Mouse (Mus musculus) bone marrow macrophage, adult 2 months (primary cell): ENCODE measurements around the gene Rpl9-ps6. TPM values are rescaled to one million over a fixed set of nuclear protein-coding genes. Genes with fewer than 3 reads are reported as not detected.

Experiments used
- H3K27ac ChIP-seq: 2 replicates; pipeline ENCODE4 v1.5.1; 2012; ENCODE audit warnings: low read depth, low read length; ENCODE audit not compliant: insufficient read depth
- H3K4me1 ChIP-seq: 2 replicates; pipeline ENCODE4 v1.6.1; 2012; ENCODE audit warnings: low read length; ENCODE audit not compliant: control insufficient read depth, insufficient read depth
- H3K4me3 ChIP-seq: 2 replicates; pipeline ENCODE4 v1.5.1; 2012; ENCODE audit warnings: mild to moderate bottlenecking, low read length, moderate library complexity; ENCODE audit not compliant: insufficient read depth
- CTCF ChIP-seq: IDR thresholded peaks from 2 replicates; pipeline ENCODE4 v1.5.1; 2012; ENCODE audit warnings: low read depth, mild to moderate bottlenecking, low read length, moderate library complexity
- POLR2A ChIP-seq: IDR thresholded peaks from 2 replicates; pipeline ENCODE4 v1.6.1; 2012; ENCODE audit warnings: mild to moderate bottlenecking, low read depth, low read length, borderline replicate concordance
- polyA plus RNA-seq: library from polyadenylated mRNA; stranded (reverse); fragments of >200 nt; gene quantifications from 2 replicates; pipeline ENCODE4 v1.2.4, GENCODE M21; 2012; ENCODE audit not compliant: missing spikeins, insufficient read depth, insufficient read length

The Rpl9-ps6 gene
- polyA plus RNA-seq: 694 and 775 TPM in 2 replicates

DNA sequence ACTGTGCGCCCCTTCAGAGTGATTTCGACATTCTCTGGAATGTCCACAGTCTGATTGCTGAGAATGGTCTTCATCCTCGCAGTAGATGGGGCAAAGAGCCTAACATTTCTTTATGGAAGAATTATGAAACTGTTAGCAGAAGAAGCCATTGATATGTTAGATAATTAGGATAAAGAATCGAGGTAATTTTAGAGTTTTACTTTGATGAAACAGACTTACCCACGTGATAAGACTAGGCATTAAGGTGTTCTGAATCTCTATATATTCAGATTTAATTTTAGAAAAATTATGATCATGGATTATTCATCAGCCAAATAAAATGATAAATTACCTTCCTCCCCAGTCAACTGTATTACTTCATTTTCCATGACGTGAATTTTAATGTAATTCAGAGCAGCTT is at the start of gene Rpl9-ps6:
Rpl9-ps6 (minus strand) TSS at position 101 of the 400 bp plus-strand sequence.
- Histone ChIP-seq H3K4me1 (0 out of 2 replicates have a peak, but pooled peaks cover 3% of the 10 kb centered on the region), H3K27ac (no peak within 1 kb of the TSS), H3K4me3 (no peak within 1 kb of the TSS)
- no peak for TF ChIP-seq POLR2A
- no peak for TF ChIP-seq CTCF

DNA sequence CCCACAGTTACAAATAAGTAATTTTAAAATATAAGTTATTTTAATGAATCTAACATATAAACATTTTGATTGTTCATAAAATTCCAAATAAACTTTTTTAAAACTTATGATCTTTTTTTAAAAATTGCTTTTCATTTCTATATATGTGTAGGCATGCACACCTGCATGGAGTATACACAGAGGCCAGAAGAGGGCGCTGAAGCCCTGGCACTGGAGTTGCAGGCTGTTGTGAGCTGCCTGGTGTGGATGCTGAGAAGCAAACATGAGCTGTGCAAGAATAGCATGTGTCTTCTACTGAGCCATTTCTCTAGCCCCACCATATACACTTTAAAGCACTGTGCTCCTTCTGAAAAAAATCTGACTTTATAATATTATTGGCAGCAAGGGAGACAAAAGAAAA is 46.1 kb upstream of the Rpl9-ps6 start:
- Histone ChIP-seq H3K27ac (no peak overlapping the region), H3K4me3 (no peak overlapping the region), H3K4me1 (no peaks in the 10 kb centered on the region)
- TF ChIP-seq POLR2A (no peak), CTCF (no peak)

DNA sequence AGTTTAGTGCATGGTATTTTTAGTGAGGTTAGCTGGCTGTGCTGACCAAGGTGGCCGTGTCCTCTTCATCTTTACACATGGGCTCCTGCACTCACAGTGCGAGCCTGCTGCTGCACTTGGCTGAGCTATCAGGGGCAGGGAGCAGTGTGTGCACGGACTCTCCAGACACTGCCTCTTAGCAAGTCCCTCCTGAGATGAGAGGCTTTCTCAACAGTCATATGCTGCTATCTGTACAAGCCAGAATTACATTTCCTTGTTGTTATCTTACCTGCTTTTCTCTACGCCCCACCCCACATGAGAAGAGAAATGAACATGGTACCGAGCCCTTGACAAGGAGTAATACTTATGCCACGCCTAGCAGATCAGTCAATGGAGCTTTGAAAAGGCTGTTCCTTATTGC is 44.6 kb upstream of the Rpl9-ps6 start:
- H3K4me3 ChIP-seq: no peak overlapping the region
- TF ChIP-seq CTCF (no peak), POLR2A (no peak)
- H3K4me1 ChIP-seq: no peaks in the 10 kb centered on the region
- H3K27ac ChIP-seq: no peak overlapping the region

DNA sequence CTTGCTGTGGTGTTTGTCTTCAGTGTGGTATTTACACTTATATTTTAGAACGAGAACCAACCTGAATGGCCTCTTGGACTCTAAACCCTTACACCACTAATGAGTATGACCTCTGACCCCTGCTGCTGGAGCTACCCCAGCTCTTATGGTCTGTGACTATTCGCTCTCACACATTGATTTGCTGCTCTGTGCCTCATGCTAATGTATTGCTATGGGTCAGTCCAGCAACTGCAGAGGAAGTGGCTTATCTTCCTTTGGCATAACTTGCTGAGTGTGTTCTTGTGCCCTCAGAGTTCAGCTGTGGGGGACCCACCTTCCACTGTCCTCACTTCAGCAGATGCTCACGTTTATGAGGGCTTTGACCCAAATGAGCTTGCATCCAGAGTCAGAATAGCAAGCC is 43.9 kb upstream of the Rpl9-ps6 start:
- H3K4me1 ChIP-seq: no peaks in the 10 kb centered on the region
- H3K4me3 ChIP-seq: no peak overlapping the region
- no peak for TF ChIP-seq CTCF
- no peak overlapping the region for H3K27ac ChIP-seq

DNA sequence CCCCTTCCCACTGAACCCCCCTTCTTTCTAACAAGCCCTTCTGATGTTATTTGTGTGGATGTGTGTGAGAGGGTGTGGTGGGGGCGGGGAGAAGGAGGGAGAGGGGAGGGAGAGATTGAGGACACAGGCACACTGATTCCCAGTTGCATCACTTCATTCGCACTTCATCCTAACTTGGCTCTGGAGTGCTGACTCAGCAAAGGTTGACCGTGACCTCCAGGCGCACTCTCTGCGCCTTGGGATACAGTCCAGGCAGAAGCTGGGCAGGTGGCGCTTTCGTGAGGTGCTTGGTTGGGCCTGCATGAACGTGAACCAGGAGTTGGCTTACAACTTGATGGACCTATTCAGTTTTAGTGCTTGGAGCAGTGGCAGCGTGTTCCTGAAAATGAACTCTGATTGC is 41.1 kb upstream of the Rpl9-ps6 start:
- no peaks in the 10 kb centered on the region for H3K4me1 ChIP-seq
- H3K4me3 ChIP-seq: no peak overlapping the region
- H3K27ac ChIP-seq: no peak overlapping the region
- TF ChIP-seq POLR2A: no peak
- TF ChIP-seq CTCF: no peak

DNA sequence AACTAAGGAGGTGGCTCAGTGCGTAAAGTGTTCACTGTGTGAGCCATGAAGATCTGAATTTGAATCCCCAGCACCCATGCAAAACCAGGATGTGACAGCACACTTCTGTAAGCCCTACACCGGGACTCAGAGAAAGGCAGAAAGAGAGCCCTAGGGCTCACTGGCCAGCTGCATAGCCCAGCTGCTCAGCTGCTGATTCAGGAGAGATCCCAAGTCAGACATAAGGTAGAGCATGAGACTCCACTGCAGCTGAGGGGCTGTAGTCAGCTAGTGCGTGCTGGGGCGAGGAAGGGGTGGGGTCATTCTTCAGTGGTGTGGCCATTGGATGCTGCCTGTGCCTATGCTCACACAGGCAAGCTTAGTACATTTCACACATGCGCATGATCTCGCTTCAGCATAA is 40.7 kb upstream of the Rpl9-ps6 start:
- Histone ChIP-seq H3K4me1 (no peaks in the 10 kb centered on the region), H3K27ac (no peak overlapping the region), H3K4me3 (no peak overlapping the region)
- TF ChIP-seq POLR2A (no peak), CTCF (no peak)

DNA sequence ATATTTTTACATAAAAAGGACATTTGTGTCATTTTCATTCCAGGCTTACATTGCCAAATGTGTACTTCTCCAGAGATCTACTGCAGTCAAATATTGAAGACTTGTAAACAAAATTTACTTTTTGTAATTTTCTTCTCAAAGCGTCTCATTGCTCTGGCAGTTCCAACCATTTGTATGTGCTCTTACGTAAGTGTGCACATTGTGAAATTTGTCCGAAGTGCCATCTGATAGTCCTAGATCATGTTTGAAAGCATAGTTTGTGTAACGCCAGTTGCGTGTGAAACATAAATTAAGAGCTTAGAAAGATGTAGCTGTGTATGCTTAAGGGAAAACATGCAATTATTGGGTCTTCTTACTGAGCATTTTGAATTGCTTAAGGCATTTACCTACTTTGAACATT is 40.1 kb upstream of the Rpl9-ps6 start:
- no peak overlapping the region for H3K27ac ChIP-seq
- no peak for TF ChIP-seq CTCF
- no peak for TF ChIP-seq POLR2A
- no peaks in the 10 kb centered on the region for H3K4me1 ChIP-seq
- H3K4me3 ChIP-seq: no peak overlapping the region

DNA sequence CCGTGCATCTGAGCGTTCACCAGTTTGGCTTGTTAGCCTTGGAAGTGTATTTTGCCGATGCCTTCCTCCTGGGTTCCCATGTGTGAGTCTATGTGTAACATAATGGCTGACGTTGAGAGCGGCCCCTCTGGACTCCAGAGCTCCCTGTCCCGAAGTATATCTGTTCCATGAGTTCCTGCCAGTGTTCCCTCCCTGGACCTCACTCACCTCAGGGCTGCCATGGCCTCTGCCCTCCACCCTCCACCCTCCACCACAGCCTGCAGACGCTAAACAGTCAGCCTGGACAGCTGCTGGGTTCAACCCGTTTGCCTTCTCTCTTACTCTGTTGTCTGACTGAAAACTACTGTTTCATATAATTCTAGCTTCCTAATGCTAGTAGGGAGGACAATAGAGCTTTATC is 39.7 kb upstream of the Rpl9-ps6 start:
- Histone ChIP-seq H3K4me1 (no peaks in the 10 kb centered on the region), H3K27ac (no peak overlapping the region), H3K4me3 (no peak overlapping the region)
- TF ChIP-seq POLR2A (no peak), CTCF (no peak)

DNA sequence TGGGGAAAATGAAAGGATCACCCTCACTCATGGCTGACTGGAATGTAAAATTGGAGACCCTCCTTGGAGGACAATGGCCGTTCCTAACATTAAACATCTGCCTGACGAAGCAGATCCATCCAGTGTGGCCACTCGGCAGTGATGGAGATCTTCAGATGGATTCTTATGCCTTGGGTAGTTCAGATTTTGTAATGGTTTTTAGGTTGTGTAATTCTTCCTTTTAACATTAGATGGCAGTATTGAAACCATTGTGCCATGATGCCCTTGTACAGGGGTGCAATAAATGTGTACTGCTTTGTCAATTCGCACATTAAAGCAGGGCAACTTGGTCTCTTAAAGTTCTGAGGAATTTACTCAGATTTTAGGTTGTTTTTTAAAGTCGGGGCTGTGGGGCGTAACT is 35.0 kb upstream of the Rpl9-ps6 start:
- no peaks in the 10 kb centered on the region for H3K4me1 ChIP-seq
- no peak overlapping the region for H3K27ac ChIP-seq
- no peak for TF ChIP-seq POLR2A
- no peak for TF ChIP-seq CTCF
- H3K4me3 ChIP-seq: no peak overlapping the region

DNA sequence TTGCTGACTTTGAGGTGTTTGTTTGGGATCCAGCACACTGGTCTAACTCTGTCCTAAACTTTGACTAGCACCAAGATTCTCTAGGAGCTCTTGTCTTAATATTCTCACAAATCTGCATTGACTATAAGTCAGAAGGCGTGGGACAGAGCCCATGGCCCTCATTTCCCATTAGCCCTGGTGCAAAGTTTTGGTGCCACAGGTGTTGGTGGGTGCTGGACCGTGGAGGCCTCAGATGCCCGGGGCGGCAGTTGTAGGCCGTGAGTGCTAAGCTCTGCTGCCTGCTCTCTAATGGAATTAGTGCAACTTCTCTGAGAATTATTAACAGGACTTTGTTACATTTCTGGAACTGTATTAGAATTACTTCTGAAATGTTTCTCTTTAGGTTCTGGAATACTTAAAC is 31.6 kb upstream of the Rpl9-ps6 start:
- Histone ChIP-seq H3K4me3 (no peak overlapping the region), H3K27ac (no peak overlapping the region), H3K4me1 (peaks cover 11% of the 10 kb centered on the region)
- TF ChIP-seq POLR2A (no peak), CTCF (no peak)

DNA sequence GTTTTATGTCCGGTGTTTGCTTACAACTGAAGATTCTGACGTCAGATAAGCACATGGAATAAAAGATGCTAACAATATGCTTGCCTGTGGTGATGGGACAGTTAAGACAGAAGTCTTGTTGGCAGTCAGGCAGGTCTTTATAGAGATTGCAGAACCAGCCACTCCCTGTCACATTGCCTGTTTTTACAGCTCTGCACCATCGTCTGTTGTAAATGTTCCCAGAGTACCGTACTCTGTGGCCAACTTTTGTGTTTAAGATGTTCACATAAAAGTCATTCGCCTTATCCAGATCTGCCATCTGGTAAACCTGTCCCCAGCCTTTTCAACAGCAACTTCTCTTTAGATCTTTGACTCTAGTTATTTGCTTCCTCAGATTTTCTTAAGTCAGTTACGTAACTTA is 31.0 kb upstream of the Rpl9-ps6 start:
- Histone ChIP-seq H3K27ac (no peak overlapping the region), H3K4me3 (no peak overlapping the region)
- TF ChIP-seq POLR2A (no peak), CTCF (no peak)

DNA sequence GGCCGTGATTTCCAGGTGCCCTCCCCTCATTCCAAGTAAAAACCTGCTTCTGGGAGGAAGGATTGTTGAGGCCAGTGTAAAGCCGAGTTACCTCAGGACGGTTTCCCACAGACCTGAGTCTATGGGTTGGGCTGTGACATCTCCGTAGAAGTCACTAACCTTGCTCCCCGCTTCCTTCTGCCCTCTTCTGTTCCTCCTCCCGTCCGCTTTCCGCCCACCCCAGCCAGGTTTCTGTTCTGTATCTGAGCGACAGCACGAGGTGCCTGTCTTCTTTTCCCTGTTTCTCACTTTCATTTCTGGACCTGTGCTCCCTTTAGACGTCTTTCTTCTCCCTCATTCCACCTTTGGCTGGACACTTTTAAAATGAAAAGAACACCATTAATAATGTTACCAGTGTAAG is 28.7 kb upstream of the Rpl9-ps6 start:
- peaks cover 16% of the 10 kb centered on the region for H3K4me1 ChIP-seq
- TF ChIP-seq CTCF (no peak), POLR2A (no peak)
- H3K27ac ChIP-seq: no peak overlapping the region
- no peak overlapping the region for H3K4me3 ChIP-seq

More for the DNA sequence above, 31.0 kb upstream of the Rpl9-ps6 start:
- H3K4me1 ChIP-seq: peaks cover 11% of the 10 kb centered on the region
